Mouse (Mus musculus): Measurements from ENCODE around the gene Gtf3c5.

Gtf3c5 gene

GRCm38 (mm10) chr2:28583651-28584050 lies at the start of gene Gtf3c5:
Gtf3c5 (minus strand) TSS chr2:28583751.
- DNase-seq (ENCODE audit: low read depth), result no peak

- DNase-seq (ENCODE audit: low read depth), result no peak
Observed at GRCm38 (mm10) chr2:28633136-28633535, 49.6 kb upstream of the Gtf3c5 start.

DNA sequence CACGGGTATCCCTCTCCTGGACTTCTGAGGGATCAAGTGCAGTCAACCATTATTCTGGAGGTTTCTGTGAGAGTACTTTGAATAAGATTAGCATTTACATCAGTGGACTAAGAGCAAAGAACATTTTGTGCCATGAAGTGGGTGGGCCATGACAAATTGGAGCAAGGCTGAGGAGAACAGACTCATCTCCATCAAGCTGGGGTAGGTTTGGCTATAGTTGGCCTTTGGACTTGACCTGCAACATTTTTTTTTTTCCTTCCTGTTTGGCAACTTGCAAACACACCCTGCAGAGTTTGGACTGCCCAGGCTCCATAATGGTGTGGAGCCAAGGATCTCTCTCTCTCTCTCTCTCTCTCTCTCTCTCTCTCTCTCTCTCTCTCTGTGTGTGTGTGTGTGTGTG lies 49.1 kb upstream of the Gtf3c5 start:
- DNase-seq (ENCODE audit: low read depth), result no peak

- no peak for DNase-seq (ENCODE audit: low read depth)
Observed at GRCm38 (mm10) chr2:28629911-28630381, 46.4 kb upstream of the Gtf3c5 start.

GRCm38 (mm10) chr2:28628053-28628452 lies 44.5 kb upstream of the Gtf3c5 start:
- DNase-seq (ENCODE audit: low read depth), result no peak

DNA sequence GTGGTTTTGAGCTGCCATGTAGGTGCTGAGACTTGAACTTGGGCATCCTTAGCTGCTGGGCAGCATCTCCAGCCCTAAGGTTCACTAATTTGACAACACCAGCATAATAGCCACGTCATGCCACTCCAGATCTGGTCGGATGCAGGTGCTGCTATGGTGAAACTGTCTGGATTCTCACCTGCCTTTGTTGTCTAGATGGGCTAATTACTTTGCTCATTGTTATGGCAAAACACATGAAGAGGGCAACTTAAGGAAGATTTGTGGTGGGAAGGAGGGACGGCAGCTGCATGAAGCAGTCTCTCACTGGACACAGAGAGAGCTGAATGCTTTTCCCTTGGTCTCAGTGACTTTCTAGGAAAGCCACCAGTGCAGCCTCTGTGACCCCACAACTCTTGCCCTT lies 42.5 kb upstream of the Gtf3c5 start:
- DNase-seq (ENCODE audit: low read depth), result no peak

- peak; percentile 38 for DNase-seq (ENCODE audit: low read depth)
Observed at GRCm38 (mm10) chr2:28624870-28625269, 41.3 kb upstream of the Gtf3c5 start.

DNA sequence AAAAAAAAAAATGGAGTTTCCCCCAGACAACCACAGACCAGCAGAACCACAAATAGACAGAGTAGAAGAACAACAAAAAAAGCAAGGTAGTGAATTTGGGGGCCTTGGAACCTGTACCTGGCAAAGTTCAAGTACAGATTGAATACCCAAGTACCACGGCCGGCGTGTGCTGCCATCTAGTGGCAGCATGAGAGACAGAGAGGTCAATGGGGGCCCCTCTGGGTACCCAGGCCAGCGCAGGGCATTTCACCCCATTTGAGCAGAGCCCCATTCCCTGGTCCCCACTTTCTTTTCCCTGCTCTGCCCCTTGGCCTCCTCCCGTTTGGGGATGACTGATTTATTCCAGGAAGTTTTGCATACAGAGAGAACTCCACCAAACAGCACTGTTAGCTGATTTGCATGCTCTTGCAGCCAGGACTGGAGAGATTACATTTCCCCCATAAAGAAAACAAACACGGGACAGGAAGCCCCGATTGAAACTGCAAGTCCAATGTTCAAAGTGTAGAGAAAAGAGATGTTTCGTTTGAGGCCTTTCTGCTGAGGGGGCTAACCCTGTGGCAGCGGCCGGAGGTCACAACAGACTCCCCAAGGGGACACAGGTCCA lies 39.1 kb upstream of the Gtf3c5 start:
- DNase-seq (ENCODE audit: low read depth), result peak; percentile 70

DNA sequence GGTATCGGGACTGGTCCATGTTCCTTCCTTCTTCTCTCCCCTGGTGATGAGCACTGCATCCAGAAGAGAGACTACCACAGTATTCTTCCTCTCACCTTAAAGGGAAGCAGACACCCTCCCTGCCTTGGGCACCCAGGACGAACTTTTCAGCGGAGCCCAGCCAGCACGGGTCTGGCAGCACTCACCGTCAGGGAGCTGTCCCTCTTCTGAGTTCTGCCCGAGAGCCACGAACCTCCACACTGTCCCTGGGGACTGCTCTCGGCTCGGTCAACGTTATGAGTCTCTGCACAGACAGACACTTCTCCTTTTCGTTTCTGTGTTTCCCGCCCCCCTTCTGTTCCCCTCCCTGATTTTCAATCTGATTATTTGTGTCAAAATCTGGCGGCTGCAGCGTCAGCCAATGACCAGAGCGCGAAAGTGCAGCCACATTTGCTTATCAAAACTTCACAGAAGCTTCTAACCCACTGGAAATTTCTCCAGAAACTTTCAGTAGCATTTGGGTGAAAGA lies 38.2 kb upstream of the Gtf3c5 start, which contains the start of gene Gfi1b:
Gene Gfi1b, minus strand, starts transcription at position 319 of the 508 bp plus-strand sequence.
- DNase-seq (ENCODE audit: low read depth), result no peak

GRCm38 (mm10) chr2:28621111-28621510 lies 37.6 kb upstream of the Gtf3c5 start:
- DNase-seq (ENCODE audit: low read depth), result no peak

- DNase-seq (ENCODE audit: low read depth), result no peak
Observed at GRCm38 (mm10) chr2:28620522-28620921, 37.0 kb upstream of the Gtf3c5 start.

GRCm38 (mm10) chr2:28619369-28619768 lies 35.8 kb upstream of the Gtf3c5 start:
- DNase-seq (ENCODE audit: low read depth), result no peak

DNA sequence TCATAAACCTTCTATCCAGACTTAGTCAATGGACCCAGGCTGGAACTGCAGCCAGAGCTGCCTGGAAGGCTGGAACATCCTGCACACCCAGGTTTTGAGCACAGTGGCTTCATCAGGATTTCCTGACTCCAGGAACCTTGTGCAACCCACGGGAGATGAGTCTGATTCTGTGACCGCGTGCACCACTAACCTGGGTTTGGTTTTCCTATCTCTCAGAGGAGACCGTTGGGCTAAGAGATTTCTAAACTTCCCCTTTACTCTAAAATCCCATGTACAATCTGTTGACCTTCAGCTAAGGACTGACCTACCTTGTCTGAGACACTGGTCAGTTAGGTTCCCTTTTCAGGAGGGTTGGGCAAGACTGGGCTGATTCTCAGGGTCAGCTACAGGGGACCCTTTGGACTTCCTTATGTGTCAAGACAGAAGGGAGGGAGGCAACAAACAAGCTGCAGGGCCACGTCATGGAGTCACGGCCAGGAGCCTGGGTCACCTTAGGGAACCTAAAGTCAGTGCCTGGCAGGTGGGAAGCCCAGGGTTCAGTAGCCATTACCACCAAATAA lies 35.3 kb upstream of the Gtf3c5 start:
- no peak for DNase-seq (ENCODE audit: low read depth)

DNA sequence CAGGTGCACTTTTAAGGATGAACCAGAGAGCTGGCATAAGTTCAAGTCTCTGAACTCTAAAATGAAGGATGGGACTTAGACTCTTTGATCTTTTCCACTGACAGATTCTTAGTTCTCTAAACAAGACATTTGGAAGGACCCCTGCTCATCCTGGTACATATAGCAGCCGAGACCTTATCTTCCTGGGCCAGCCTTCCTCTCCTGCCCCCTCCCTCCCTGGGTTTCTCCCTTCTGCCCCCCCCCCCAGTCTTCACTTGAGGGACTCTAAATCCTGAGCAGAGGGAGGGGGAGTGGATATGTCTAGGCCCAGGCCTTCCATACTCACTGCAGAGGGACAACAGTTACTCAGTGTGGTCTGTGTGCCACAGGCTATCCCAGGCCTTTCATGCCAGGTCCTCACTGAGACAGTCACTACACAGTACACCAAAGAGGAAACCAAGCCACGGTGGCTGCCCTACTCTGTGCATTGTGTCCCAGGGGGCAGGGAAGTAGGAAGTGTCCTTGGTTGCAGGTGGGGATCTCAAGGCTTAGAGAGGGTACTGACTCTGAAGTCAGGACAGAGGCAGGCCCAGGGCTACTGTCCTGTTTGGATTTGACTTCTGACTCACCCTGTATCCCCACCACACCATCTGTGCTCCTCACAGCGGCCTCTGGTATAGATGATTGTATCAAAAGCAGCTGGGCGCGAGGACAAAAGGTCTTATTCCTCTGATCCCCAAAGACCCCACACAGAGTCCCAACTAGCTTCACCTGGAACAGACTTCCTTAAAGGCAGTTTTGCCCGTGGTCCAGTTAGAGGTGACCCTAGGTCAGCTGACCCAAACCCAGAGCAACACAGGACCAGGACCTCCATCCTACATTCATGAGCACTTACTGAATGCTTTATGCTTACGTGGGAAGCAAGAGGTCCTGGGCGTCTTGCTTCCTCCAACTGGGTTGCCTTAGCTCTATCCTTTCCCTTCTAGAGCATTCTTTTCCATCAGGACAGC lies 34.2 kb upstream of the Gtf3c5 start:
- no peak for DNase-seq (ENCODE audit: low read depth)

DNA sequence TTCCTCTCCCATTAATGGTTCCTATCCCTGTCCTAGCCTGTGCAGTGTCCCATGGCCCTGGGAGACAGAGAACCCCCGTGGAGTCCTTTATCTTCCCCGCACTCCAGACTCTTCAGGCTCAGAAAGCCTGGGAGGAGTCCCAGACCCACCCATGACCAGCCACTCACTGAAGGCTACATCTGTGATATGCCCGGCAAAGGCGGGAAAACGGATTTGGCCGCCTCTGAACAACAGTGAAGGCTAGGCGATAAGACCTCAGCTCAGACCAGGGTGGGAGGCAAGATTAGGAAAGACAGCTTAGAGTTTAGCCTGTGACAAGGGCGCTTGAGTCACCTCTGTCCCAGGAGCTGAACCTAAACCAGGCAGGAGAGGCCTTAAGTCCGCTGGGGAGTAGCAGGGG lies 33.3 kb upstream of the Gtf3c5 start:
- DNase-seq (ENCODE audit: low read depth), result no peak

GRCm38 (mm10) chr2:28616358-28616757 lies 32.8 kb upstream of the Gtf3c5 start:
- peak; percentile 38 for DNase-seq (ENCODE audit: low read depth)

DNA sequence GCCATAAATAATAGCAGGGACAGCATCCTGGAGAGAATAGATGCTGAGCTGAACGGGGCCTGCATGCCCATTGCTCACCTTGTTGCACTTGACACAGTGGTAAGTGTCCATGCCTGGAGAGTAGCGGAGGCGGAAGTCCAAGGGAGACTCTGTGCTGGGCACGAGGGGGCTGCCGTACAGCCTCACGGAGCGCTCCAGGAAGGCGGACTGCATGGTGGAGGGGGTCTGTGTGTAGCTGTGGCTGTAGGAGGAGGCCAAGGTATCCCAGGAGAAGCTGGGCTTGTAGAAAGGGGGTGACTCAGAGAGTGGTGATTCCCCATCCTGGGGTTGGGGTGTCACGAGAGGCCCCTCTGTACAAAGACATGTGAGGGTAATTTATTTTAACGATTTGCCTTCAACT lies 30.0 kb upstream of the Gtf3c5 start:
- no peak for DNase-seq (ENCODE audit: low read depth)

GRCm38 (mm10) chr2:28612436-28613063 lies 29.0 kb upstream of the Gtf3c5 start:
- no peak for DNase-seq (ENCODE audit: low read depth)

GRCm38 (mm10) chr2:28611407-28611787 lies 27.8 kb upstream of the Gtf3c5 start:
- no peak for DNase-seq (ENCODE audit: low read depth)

DNA sequence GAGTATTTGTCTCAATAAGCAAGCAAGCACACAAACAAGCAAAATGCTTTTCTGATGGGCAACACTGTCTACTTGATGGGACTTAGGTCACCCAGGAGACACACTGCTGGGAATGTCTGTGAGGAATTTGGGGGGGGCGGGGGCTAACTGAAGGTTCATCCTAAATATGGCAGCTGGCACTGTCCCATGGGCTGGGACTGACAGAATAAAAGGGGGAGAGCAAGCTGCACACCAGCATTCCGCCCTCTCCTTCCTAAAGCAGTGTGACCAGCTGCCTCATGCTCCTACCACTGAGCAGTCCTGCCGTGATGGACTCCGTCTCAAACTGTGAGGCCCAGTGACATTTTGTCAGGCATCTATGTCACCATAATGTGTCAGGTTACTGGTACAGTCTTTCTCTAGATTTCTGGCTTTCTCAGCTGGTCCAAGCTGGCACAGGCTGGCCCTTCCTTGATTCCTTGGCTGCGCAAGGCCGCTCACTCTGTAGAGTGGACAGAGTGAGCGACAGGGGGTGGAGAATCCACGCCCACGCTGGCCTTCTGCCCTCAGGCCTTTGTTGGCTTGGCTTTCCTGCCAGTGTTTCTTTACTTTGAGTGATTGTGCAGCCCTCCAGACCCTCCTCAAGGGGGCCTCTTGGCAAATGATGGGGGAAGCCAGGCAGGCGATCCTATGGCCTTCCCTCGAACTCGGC lies 27.3 kb upstream of the Gtf3c5 start:
- no peak for DNase-seq (ENCODE audit: low read depth)

GRCm38 (mm10) chr2:28609851-28610250 lies 26.3 kb upstream of the Gtf3c5 start:
- DNase-seq (ENCODE audit: low read depth), result no peak

All from induced T-regulatory cell, adult 2 months (primary cell).